ENCODE assay signal across 17 mouse cellular contexts in genomic region chr17:56372109-56372508, GRCm38 (mm10). TPM values are rescaled to one million over a fixed set of nuclear protein-coding genes. Genes with fewer than 3 reads are reported as not detected.
DNase-seq lines count a peak whose midpoint lies in the region; TF ChIP-seq lines count a peak whose summit lies in the region.
"Had no signal": no experiment of that assay in that cellular context is flagged by ENCODE, and none has a peak within 500 bp of the region (broad histone marks: within the 10 kb centered on the region; RNA-seq: fewer than 3 reads in every experiment).

No protein-coding gene starts in this region.

- peak; percentile 43 for DNase-seq in layer of hippocampus, adult 11-12 months (ENCODE audit: low spot score)
- DNase-seq in layer of hippocampus, adult 9-10 months (ENCODE audit: low spot score): no peak
- DNase-seq in 3T3-L1 (ENCODE audit: low read depth, low spot score) (peak; percentile 20), 416B (ENCODE audit: low read depth) (peak; percentile 27)
- peak; percentile 33 to 48 for DNase-seq in layer of hippocampus, postnatal 36 days
- no peak for DNase-seq in thymus, adult 2 months
- no peak for DNase-seq in left cerebral cortex, postnatal 14 days (ENCODE audit: low spot score in 2 of 2)
- no peak for DNase-seq in embryo, embryonic 10 days (ENCODE audit: low spot score)
- DNase-seq: cerebellum, adult 9-10 months; gastrocnemius, postnatal 14 days; left cerebral cortex, postnatal 4 days; lung, adult 2 months had no signal

- H3K4me1 ChIP-seq in thymus, adult 2 months (replicated peaks; ENCODE audit: control insufficient read depth, insufficient read depth, low read length): no peaks in the 10 kb centered on the region
- H3K4me1 ChIP-seq: embryonic facial prominence, embryonic 13.5 days; kidney, embryonic 15.5 days had no signal

- intact Hi-C loops in left cerebral cortex, postnatal 14 days (cut with DNase I): no loop called here

- H3K27ac ChIP-seq in thymus, adult 2 months (ENCODE audit: control insufficient read depth, insufficient read depth, low read length): no peak overlapping the region
- H3K27ac ChIP-seq: embryonic facial prominence, embryonic 13.5 days; heart, embryonic 13.5 days; kidney, embryonic 15.5 days had no signal

- WGBS in thymus, adult 2 months: 87% methylated on average over 4 of the region's 4 CpGs

- no peak for TF ChIP-seq CTCF in thymus, adult 2 months (IDR thresholded peaks at IDR 0.05; ENCODE audit: borderline replicate concordance, control insufficient read depth, extremely low read depth, insufficient read depth, low read length, poor library complexity)

- H3K36me3 ChIP-seq in thymus, adult 2 months (ENCODE audit: control insufficient read depth, insufficient read depth, low read length): no peaks in the 10 kb centered on the region

- TF ChIP-seq POLR2A in thymus, adult 2 months (IDR thresholded peaks at IDR 0.05; ENCODE audit: control insufficient read depth, extremely low read depth, insufficient read depth, low read length, poor library complexity): no peak

- H3K4me3 ChIP-seq in thymus, adult 2 months (ENCODE audit: control insufficient read depth, insufficient read depth, low read length): no peak overlapping the region
- H3K4me3 ChIP-seq: embryonic facial prominence, embryonic 13.5 days; forebrain, embryonic 13.5 days; heart, embryonic 13.5 days; kidney, embryonic 15.5 days; megakaryocyte, embryonic 14.5 days had no signal

- H3K27me3 ChIP-seq in thymus, adult 2 months (ENCODE audit: control insufficient read depth, insufficient read depth, low read length): no peaks in the 10 kb centered on the region
- H3K27me3 ChIP-seq: embryonic facial prominence, embryonic 13.5 days; forebrain, embryonic 13.5 days; heart, embryonic 13.5 days; kidney, embryonic 15.5 days; megakaryocyte, embryonic 14.5 days had no signal

RNA-seq across cellular contexts. Expression of gene Kdm4b, which starts 46.2 kb away (rescaled TPM):
- 10 to 100 TPM; 84.3 to 96.2 TPM for total RNA-seq in layer of hippocampus, postnatal 36 days (2021)
- polyA plus RNA-seq in thymus, adult 2 months (2012; rRNA removed): 94.1 and 117 TPM in 2 replicates
- total RNA-seq in left cerebral cortex, postnatal 14 days (2021): 10 to 100 TPM; 75.0 to 87.7 TPM

Comparison
In these comparisons a context has a peak if more than half of its experiments do, and no peak if none do; other contexts are left out.
1. DNase-seq: peak in layer of hippocampus, adult 11-12 months (single experiment), 3T3-L1 (single experiment), 416B (single experiment) and layer of hippocampus, postnatal 36 days (2 of 2); none in layer of hippocampus, adult 9-10 months (single experiment), thymus, adult 2 months (single experiment), left cerebral cortex, postnatal 14 days (0 of 2) and embryo, embryonic 10 days (single experiment).